Mouse (Mus musculus): ENCODE measurements around the gene Eepd1. TPM values are rescaled to one million over a fixed set of nuclear protein-coding genes. Genes with fewer than 3 reads are reported as not detected.

Gene Eepd1
- polyA plus RNA-seq, 1 experiment from 2014 or later, result 6.1 TPM

GRCm38 (mm10) chr9:25464305-25464704 lies 17.0 kb upstream of the Eepd1 start:
- no peaks in the 10 kb centered on the region for H3K36me3 ChIP-seq (ENCODE audit: control insufficient read depth, insufficient read depth, low read length)
- H3K4me2 ChIP-seq (replicated peaks; ENCODE audit: low read depth, low read length), result no peak overlapping the region
- H3K9me3 ChIP-seq (ENCODE audit: control insufficient read depth, low read length), result no peaks in the 10 kb centered on the region
- H3K27me3 ChIP-seq (ENCODE audit: control insufficient read depth, insufficient read depth, low read length), result no peaks in the 10 kb centered on the region
- H3K27ac ChIP-seq (ENCODE audit: low read depth, low read length), result no peak overlapping the region
- ATAC-seq (ENCODE audit: low FRiP score, low TSS enrichment), result no peak
- 80% methylated on average over 1 of the region's 1 CpGs for WGBS
- no peak overlapping the region for H3K9ac ChIP-seq (ENCODE audit: low read depth, low read length)
- no peak overlapping the region for H3K4me3 ChIP-seq (ENCODE audit: low read length)
- H3K4me1 ChIP-seq (ENCODE audit: control insufficient read depth, insufficient read depth, low read length), result no peaks in the 10 kb centered on the region

- H3K27me3 ChIP-seq (ENCODE audit: control insufficient read depth, insufficient read depth, low read length), result 0 out of 2 replicates have a peak, but pooled peaks cover 2% of the 10 kb centered on the region
- ATAC-seq (ENCODE audit: low FRiP score, low TSS enrichment), result no peak
- H3K9me3 ChIP-seq (ENCODE audit: control insufficient read depth, low read length), result no peaks in the 10 kb centered on the region
- peaks cover 8% of the 10 kb centered on the region; the same call in 1 of the 2 replicates for H3K4me1 ChIP-seq (ENCODE audit: control insufficient read depth, insufficient read depth, low read length)
- H3K9ac ChIP-seq (ENCODE audit: low read depth, low read length), result no peak overlapping the region
- H3K4me3 ChIP-seq (ENCODE audit: low read length), result no peak overlapping the region
- 93% methylated on average over 7 of the region's 7 CpGs for WGBS
- H3K27ac ChIP-seq (ENCODE audit: low read depth, low read length), result no peak overlapping the region
- no peak overlapping the region for H3K4me2 ChIP-seq (replicated peaks; ENCODE audit: low read depth, low read length)
- H3K36me3 ChIP-seq (ENCODE audit: control insufficient read depth, insufficient read depth, low read length), result no peaks in the 10 kb centered on the region
Measured at GRCm38 (mm10) chr9:25479392-25480020, 1.8 kb upstream of the Eepd1 start.

- no peak overlapping the region for H3K27ac ChIP-seq (ENCODE audit: low read depth, low read length)
- no peaks in the 10 kb centered on the region for H3K36me3 ChIP-seq (ENCODE audit: control insufficient read depth, insufficient read depth, low read length)
- no peak for ATAC-seq (ENCODE audit: low FRiP score, low TSS enrichment)
- no peaks in the 10 kb centered on the region for H3K9me3 ChIP-seq (ENCODE audit: control insufficient read depth, low read length)
- WGBS, result 80% methylated on average over 2 of the region's 2 CpGs
- no peak overlapping the region for H3K4me2 ChIP-seq (replicated peaks; ENCODE audit: low read depth, low read length)
- H3K4me3 ChIP-seq (ENCODE audit: low read length), result no peak overlapping the region
- H3K9ac ChIP-seq (ENCODE audit: low read depth, low read length), result no peak overlapping the region
- H3K27me3 ChIP-seq (ENCODE audit: control insufficient read depth, insufficient read depth, low read length), result 0 out of 2 replicates have a peak, but pooled peaks cover 2% of the 10 kb centered on the region
- peaks cover 8% of the 10 kb centered on the region; the same call in 1 of the 2 replicates for H3K4me1 ChIP-seq (ENCODE audit: control insufficient read depth, insufficient read depth, low read length)
Measured at GRCm38 (mm10) chr9:25480676-25481075, 671 bp upstream of the Eepd1 start.

- Histone ChIP-seq H3K4me1 (ENCODE audit: control insufficient read depth, insufficient read depth, low read length) (peaks cover 8% of the 10 kb centered on the region; the same call in 1 of the 2 replicates), H3K27me3 (ENCODE audit: control insufficient read depth, insufficient read depth, low read length) (0 out of 2 replicates have a peak, but pooled peaks cover 2% of the 10 kb centered on the region), H3K9ac (ENCODE audit: low read depth, low read length) (no peak overlapping the region), H3K4me3 (ENCODE audit: low read length) (peak overlapping the region; percentile 64; the same call in 1 of the 2 replicates), H3K9me3 (ENCODE audit: control insufficient read depth, low read length) (no peaks in the 10 kb centered on the region), H3K4me2 (replicated peaks; ENCODE audit: low read depth, low read length) (peak overlapping the region; percentile 75; the same call in 1 of the 2 replicates), H3K36me3 (ENCODE audit: control insufficient read depth, insufficient read depth, low read length) (no peaks in the 10 kb centered on the region), H3K27ac (ENCODE audit: low read depth, low read length) (no peak overlapping the region)
- ATAC-seq (ENCODE audit: low FRiP score, low TSS enrichment), result no peak
- WGBS, result 45% methylated on average over 22 of the region's 22 CpGs
Measured at GRCm38 (mm10) chr9:25482322-25482998, 1.1 kb downstream of the Eepd1 start.

- Histone ChIP-seq H3K9me3 (ENCODE audit: control insufficient read depth, low read length) (no peaks in the 10 kb centered on the region), H3K9ac (ENCODE audit: low read depth, low read length) (no peak overlapping the region), H3K27me3 (ENCODE audit: control insufficient read depth, insufficient read depth, low read length) (0 out of 2 replicates have a peak, but pooled peaks cover 2% of the 10 kb centered on the region), H3K27ac (ENCODE audit: low read depth, low read length) (no peak overlapping the region), H3K36me3 (ENCODE audit: control insufficient read depth, insufficient read depth, low read length) (no peaks in the 10 kb centered on the region), H3K4me2 (replicated peaks; ENCODE audit: low read depth, low read length) (no peak overlapping the region; the same call in 1 of the 2 replicates), H3K4me1 (ENCODE audit: control insufficient read depth, insufficient read depth, low read length) (peaks cover 8% of the 10 kb centered on the region; the same call in 1 of the 2 replicates), H3K4me3 (ENCODE audit: low read length) (no peak overlapping the region)
- 82% methylated on average over 9 of the region's 9 CpGs for WGBS
- ATAC-seq (ENCODE audit: low FRiP score, low TSS enrichment), result no peak
Measured at GRCm38 (mm10) chr9:25482999-25483347, 1.6 kb downstream of the Eepd1 start.

GRCm38 (mm10) chr9:25483931-25484618 lies 2.7 kb downstream of the Eepd1 start:
- 87% methylated on average over 9 of the region's 9 CpGs for WGBS
- peaks cover 12% of the 10 kb centered on the region; the same call in 1 of the 2 replicates for H3K4me1 ChIP-seq (ENCODE audit: control insufficient read depth, insufficient read depth, low read length)
- no peak for ATAC-seq (ENCODE audit: low FRiP score, low TSS enrichment)

GRCm38 (mm10) chr9:25484619-25484986 lies 3.3 kb downstream of the Eepd1 start:
- ATAC-seq (ENCODE audit: low FRiP score, low TSS enrichment), result no peak
- Histone ChIP-seq H3K9ac (ENCODE audit: low read depth, low read length) (no peak overlapping the region), H3K36me3 (ENCODE audit: control insufficient read depth, insufficient read depth, low read length) (no peaks in the 10 kb centered on the region), H3K4me2 (replicated peaks; ENCODE audit: low read depth, low read length) (no peak overlapping the region; the same call in 1 of the 2 replicates), H3K27me3 (ENCODE audit: control insufficient read depth, insufficient read depth, low read length) (0 out of 2 replicates have a peak, but pooled peaks cover 2% of the 10 kb centered on the region), H3K27ac (ENCODE audit: low read depth, low read length) (no peak overlapping the region), H3K4me3 (ENCODE audit: low read length) (no peak overlapping the region), H3K4me1 (ENCODE audit: control insufficient read depth, insufficient read depth, low read length) (peaks cover 12% of the 10 kb centered on the region; the same call in 1 of the 2 replicates), H3K9me3 (ENCODE audit: control insufficient read depth, low read length) (no peaks in the 10 kb centered on the region)
- WGBS, result 82% methylated on average over 3 of the region's 3 CpGs

More at GRCm38 (mm10) chr9:25483931-25484618, 2.7 kb downstream of the Eepd1 start:
- no peaks in the 10 kb centered on the region for H3K36me3 ChIP-seq (ENCODE audit: control insufficient read depth, insufficient read depth, low read length)
- no peak overlapping the region; the same call in 1 of the 2 replicates for H3K4me2 ChIP-seq (replicated peaks; ENCODE audit: low read depth, low read length)
- no peaks in the 10 kb centered on the region for H3K9me3 ChIP-seq (ENCODE audit: control insufficient read depth, low read length)
- no peak overlapping the region for H3K4me3 ChIP-seq (ENCODE audit: low read length)
- H3K27ac ChIP-seq (ENCODE audit: low read depth, low read length), result no peak overlapping the region
- H3K9ac ChIP-seq (ENCODE audit: low read depth, low read length), result no peak overlapping the region
- 0 out of 2 replicates have a peak, but pooled peaks cover 2% of the 10 kb centered on the region for H3K27me3 ChIP-seq (ENCODE audit: control insufficient read depth, insufficient read depth, low read length)

- no peak overlapping the region for H3K4me2 ChIP-seq (replicated peaks; ENCODE audit: low read depth, low read length)
- H3K27ac ChIP-seq (ENCODE audit: low read depth, low read length), result no peak overlapping the region
- H3K36me3 ChIP-seq (ENCODE audit: control insufficient read depth, insufficient read depth, low read length), result no peaks in the 10 kb centered on the region
- H3K9ac ChIP-seq (ENCODE audit: low read depth, low read length), result no peak overlapping the region
- H3K9me3 ChIP-seq (ENCODE audit: control insufficient read depth, low read length), result no peaks in the 10 kb centered on the region
- 0 out of 2 replicates have a peak, but pooled peaks cover 2% of the 10 kb centered on the region for H3K27me3 ChIP-seq (ENCODE audit: control insufficient read depth, insufficient read depth, low read length)
- H3K4me3 ChIP-seq (ENCODE audit: low read length), result no peak overlapping the region
- 73% methylated on average over 2 of the region's 2 CpGs for WGBS
- no peak for ATAC-seq (ENCODE audit: low FRiP score, low TSS enrichment)
- peaks cover 12% of the 10 kb centered on the region; the same call in 1 of the 2 replicates for H3K4me1 ChIP-seq (ENCODE audit: control insufficient read depth, insufficient read depth, low read length)
Measured at GRCm38 (mm10) chr9:25485006-25485405, 3.7 kb downstream of the Eepd1 start.

Measured in kidney, embryonic 14.5 days (tissue).